Mouse (Mus musculus) cerebellum, postnatal 10 days (tissue): ENCODE results near the gene Irf3.
A peak's percentile ranks its signal among the peaks of the same experiment; 100 is the strongest.

Experiments
- DNase-seq, 2 experiments: peaks; one replicate each; pipeline ENCODE4 v3.0.0; 2021; ENCODE audit warnings: mixed read lengths in 2 of 2

Irf3 gene

GRCm38 (mm10) chr7:44974383-44975116, 22.9 kb upstream of the Irf3 start, which contains the start of gene Cpt1c:
Cpt1c (minus strand) TSS chr7:44974851.
- peak; percentile 94 to 95 for DNase-seq

- no peak for DNase-seq
Measured at GRCm38 (mm10) chr7:44975117-44975419, 22.4 kb upstream of the Irf3 start.

- no peak for DNase-seq
Measured at GRCm38 (mm10) chr7:44978300-44978699, 19.1 kb upstream of the Irf3 start.

DNA sequence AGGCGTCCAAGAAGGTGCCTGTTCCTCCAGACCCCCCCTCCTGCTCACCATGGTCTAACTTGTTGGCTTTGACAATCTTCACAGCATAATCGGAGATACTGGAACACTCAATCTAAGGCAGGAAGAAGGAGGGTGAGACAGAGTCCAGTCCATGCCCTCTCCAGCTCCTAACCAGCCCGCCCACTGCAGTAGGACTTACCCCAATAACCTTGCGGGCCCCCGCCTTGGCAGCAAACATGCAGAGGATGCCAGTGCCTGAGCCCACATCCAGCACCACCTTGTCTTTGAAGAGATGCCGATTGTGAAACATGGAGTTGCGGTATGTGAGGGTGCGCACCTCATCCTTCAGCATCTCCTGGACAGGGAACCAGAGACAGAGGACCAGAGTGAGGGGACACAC, 15.9 kb upstream of the Irf3 start:
- no peak for DNase-seq

DNA sequence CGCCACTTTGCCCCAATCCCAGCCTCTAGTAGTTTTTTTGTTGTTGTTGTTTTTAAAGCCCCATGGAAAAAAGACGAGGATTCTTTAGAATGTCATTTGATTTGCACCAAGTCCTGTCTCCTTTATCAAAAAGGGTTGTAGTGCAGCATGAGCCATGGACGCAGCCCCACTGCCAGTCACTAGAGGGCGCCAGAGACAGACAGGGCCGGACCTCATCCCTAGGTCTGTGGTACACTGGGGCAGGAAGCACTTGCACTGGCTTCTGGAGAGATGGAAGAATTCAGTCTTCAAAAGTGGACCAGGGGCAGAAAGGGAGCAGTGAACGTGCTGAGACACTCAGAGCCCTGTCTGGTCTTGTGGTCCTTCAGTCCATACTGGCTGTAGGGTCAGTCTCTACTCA, 14.4 kb upstream of the Irf3 start:
- peak; percentile 94 to 96 for DNase-seq

DNA sequence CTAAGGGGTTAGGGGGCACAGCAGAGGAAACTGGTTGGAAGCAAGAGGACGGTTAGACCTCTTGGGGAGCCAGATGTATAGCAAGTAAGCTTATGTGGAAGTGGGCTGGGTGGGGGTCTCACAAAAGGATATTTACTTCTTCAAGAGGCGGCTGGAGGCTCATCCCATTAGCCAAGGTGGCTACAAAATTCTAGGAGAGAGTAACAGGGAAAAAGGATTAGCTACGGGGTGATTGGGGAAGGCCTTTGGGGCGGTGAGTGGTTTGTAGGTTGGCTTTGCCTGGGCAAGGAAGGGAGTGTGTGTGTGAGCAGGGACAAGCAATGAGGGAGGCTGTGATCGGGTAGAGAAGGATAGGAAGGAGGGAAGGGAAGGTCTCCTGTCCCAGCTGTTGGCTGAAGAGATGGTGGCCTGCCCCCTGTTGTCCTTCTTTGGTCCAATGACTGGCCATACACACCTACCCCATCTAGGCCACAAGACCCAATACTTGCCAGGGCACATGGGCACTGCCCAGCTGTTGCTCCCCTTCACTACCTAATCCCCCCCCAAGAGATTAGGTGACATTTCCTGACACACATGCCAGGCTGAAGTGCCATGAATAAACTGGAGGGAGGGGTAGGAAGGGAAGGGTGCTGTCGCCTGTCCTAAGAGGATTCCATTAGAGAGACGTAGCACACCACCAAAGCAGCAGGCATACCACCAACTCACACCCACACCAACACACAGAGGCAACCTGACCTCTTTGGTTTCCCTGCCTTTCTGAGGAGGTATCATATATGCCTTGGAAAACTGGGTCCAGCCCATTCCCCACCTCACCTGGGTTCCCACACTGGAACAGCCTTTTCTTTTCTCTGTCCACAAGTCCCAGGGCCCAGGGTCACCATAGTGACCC, 13.3 kb upstream of the Irf3 start:
- no peak for DNase-seq

- peak in 1 of 2 experiments; percentile 8 for DNase-seq
Measured at GRCm38 (mm10) chr7:44984833-44985164, 12.6 kb upstream of the Irf3 start.

- peak; percentile 84 to 87 for DNase-seq
Measured at GRCm38 (mm10) chr7:44985595-44986191, 11.8 kb upstream of the Irf3 start.

DNA sequence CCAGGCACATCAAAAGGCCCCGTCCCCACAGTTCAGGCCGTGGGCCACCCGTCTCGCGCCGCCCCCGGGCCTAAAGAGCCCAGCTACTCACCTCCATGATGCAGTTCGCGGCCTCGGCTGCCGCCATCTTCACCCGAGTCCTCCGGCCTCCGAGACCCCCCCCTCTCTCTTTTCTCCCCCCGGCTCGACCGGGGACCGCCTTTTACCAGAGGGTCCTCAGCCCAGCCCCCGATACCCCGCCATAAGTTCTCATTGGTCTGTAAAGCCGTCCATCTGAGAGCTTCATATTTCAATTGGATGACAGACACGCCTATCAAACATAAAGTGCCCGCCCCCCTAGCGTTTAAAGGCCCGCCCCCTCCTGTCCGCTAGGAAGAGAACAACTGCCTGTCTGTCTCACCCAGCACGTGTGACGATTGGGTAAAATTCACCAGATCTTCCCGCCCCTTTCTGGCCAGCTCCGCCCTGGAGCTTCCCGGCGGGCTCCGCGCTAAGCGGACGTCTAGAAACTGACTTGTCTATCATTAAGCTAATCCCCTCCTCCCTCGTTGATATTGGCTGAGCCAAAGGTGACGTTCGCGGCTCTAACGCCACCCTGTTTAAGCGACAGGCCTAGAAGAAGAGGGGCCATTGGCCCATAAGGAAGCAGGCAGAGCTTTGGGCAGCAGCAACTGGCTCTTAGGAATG, 11.1 kb upstream of the Irf3 start, which contains the start of gene Prmt1:
Gene Prmt1 (minus strand): TSS at position 377 of the 687 bp plus-strand sequence.
- DNase-seq: peak; percentile 97 to 98

DNA sequence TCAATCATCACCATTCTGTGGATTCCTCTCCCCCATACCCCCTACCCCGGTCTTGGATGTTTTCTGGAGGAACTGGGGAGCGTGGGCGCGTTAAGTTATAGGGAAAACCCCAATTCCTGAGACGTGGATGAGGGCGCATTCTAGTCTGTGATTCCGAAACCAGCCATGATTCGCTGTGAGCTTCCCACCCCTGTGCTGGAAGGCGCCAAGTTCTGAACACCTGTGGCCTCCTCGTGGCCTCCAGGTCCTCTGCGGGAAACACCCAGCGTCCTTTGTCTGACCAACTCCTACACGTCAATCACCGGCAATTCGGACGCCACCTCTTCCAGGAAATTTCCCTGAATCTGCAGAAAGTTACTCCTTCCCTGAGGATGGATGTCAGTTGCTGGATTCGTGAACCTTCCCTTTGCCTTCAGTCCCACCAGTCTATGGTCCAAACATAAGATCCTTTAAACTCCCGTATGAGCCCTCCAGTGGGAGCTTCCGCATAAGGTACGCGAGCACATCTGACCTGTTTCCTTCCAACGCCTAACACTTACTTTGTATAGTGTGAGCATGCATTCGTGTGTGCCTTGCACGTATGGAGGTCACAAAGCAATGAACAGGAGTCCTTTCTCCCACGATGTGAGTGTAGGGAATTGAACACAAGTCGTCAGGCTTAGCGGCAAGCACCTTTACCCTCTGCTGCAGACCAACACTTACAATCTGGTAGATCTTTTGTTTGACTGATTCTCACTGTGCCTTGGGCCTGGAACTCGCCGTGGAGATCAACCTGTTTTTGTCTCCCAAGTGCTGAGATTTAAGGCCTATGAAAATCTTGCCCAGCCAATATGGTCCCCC, 10.3 kb upstream of the Irf3 start:
- DNase-seq: no peak

DNA sequence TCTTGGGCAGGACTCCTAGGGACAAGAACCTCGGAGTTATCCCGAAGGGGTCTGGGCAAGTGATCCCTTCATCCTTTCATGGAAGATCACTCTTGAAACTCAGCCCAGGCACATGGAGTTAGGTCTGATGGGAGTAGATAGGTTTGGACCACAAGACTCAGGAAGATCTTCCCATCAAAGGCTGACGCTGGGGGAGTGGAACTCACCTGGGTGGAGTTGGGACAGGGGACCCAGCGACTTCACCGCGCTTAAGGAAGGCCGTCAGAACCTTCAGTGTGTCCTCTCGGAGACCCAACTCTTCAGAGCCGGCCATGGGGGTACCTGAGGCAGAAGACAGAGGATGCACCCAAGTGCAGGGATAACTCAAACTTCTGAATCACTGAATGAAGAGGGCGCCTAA, 776 bp upstream of the Irf3 start:
- no peak for DNase-seq

GRCm38 (mm10) chr7:44997940-44998428, 536 bp downstream of the Irf3 start:
- DNase-seq: no peak

GRCm38 (mm10) chr7:44998501-44998955, 1.1 kb downstream of the Irf3 start, which contains the start of gene Bcl2l12:
Bcl2l12 (minus strand) TSS chr7:44998712.
- DNase-seq: peak; percentile 75 to 77

- no peak for DNase-seq
Measured at GRCm38 (mm10) chr7:44999753-45000152, 2.3 kb downstream of the Irf3 start.

GRCm38 (mm10) chr7:45000539-45001114, 3.2 kb downstream of the Irf3 start:
- DNase-seq: peak; percentile 41 to 55

- no peak for DNase-seq
Measured at GRCm38 (mm10) chr7:45002440-45002839, 5.0 kb downstream of the Irf3 start.

DNA sequence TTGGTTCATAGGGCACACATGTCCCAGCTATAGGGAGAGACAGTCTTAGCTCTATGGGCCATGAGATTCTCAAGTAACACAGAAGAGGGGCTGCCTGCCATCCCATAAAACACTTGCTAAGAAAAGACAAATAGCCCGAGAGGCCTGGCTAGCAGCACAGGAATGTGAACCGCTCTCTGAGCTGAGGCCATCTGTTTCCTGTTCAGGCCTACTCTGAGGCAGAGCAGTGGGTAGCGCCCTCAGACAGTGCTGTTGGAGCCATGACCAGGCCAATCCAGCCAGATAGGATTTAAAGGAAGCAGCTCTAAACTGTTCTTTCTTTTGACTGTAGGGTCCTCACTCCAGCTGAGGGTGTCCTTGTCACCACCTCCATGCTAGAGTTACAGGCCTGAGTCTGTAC, 7.1 kb downstream of the Irf3 start:
- DNase-seq: no peak

DNA sequence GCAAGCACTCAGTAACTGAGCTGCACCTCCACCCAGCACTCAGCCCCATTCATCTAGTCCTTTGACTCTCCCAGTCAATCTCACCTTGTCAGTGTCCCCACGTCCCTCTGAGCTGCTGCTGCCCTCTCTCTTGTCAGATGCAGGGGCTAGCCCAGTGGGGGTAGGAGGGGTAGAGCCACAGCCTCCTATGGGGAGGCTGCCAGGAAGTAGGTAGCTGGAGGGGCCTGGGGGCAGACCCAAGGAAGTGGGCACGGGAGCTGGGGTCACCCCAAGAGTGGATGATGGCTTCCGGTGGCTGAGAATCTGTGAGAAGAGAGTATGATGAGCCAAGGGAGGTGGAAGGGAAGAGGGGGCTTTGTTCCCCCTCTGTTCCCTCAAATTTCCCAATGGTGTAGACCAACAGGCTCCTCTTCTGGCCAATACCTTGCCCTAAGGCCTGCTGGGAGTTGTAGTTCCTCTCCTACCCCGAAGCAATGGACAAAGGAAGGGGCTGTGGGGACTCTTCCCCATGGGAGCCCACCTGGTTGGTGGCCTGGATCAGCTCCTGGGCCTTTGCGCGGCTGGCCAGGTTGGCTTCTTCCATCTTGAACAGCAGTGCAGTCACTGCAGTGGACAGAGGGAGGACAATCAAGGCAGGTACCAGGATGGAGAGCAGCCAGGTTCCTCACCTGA, 8.0 kb downstream of the Irf3 start:
- no peak for DNase-seq

GRCm38 (mm10) chr7:45006503-45006902, 9.1 kb downstream of the Irf3 start:
- no peak for DNase-seq

DNA sequence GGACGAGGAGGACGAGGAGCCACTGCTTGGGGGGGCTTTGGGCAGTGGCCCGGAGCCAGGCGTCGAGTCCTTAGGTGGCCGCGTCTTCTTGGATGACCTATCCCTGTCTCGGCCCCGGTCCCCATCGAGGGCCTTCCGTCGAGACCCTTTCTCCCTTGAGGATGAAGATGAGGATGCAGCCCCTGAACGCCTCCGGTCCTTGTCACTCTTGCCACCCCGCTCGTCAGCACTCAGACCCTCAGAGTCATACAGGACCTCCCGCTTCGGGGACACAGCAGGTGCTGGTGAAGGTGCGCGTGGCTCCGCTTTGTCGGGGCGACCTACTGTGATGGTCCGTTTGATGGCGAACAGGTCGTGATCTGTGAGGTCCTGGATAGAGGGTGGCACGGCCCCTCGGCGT, 9.7 kb downstream of the Irf3 start:
- DNase-seq: peak in 1 of 2 experiments; percentile 3

DNA sequence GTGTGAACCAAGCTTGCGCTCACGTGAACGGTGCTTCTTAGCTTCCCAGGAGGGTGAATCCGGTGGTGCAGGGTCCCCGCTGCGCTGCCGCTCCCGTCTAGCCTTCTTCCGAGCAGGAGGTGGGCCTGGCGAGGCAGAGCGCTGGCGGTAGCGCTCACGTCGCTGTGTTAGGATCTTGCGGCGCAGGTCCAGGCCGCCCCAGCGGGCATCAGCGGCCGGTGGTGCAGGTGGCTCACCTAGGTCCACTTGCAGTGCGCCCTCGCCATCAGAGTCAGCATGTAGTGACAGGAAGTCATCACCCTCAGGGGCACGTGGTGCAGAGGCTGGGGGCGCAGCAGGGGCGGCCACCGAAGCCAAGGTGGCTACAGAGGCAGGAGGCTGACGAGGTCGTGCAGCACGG, 10.4 kb downstream of the Irf3 start:
- DNase-seq: peak in 1 of 2 experiments; percentile 2
